Mouse (Mus musculus) left cerebral cortex, postnatal 14 days (tissue): ENCODE data around the gene Tas2r129. TPM values are rescaled to one million over a fixed set of nuclear protein-coding genes. Genes with fewer than 3 reads are reported as not detected.
"Not testable (repeated sequence)": the region's sequence is repeated elsewhere in the genome, so short reads cannot be mapped to it uniquely, and the experiment has no call there.

ENCODE experiments used
- DNase-seq, 2 experiments: peaks; one replicate each; pipeline ENCODE4 v3.0.0; 2021 to 2022; ENCODE audit warnings: low spot score in 2 of 2, mixed read lengths in 1 of 2
- intact Hi-C: fragments of 180-260 bp; cut with DNase I; formaldehyde crosslinking; loops from one replicate; pipeline ENCODE4 v1.15.1; 2025
- long read RNA-seq, 2 experiments: library from polyadenylated mRNA; stranded (forward); transcript quantifications; one replicate each; pipeline ENCODE4 v2.0.0; 2021
- total RNA-seq, 2 experiments: library from RNA; stranded (reverse); gene quantifications; 2 replicates each; pipeline ENCODE4 v1.2.3; 2021

Gene Tas2r129
- not detected for total RNA-seq
- long read RNA-seq, experiment 1, result 0 reads
- long read RNA-seq, experiment 2, result 0 reads

- no peak for DNase-seq
- intact Hi-C loops, result no loop called here
Measured at GRCm38 (mm10) chr6:132950802-132951201, at the start of gene Tas2r129. Gene Tas2r129 (plus strand): TSS chr6:132951102.

- no peak for DNase-seq
- intact Hi-C loops, result no loop called here
Measured at GRCm38 (mm10) chr6:132909351-132909750, 41.6 kb upstream of the Tas2r129 start, which contains the start of gene Tas2r125. Gene Tas2r125 (plus strand): TSS chr6:132909651.

GRCm38 (mm10) chr6:132941376-132941775 is 9.5 kb upstream of the Tas2r129 start:
- DNase-seq, intact Hi-C loops: not testable (repeated sequence)

- no peak for DNase-seq
- intact Hi-C loops, result no loop called here
Measured at GRCm38 (mm10) chr6:132957819-132958218, 6.9 kb downstream of the Tas2r129 start, which contains the start of gene Tas2r131. Gene Tas2r131 (minus strand): TSS chr6:132957919.

GRCm38 (mm10) chr6:132980865-132981264 is 30.0 kb downstream of the Tas2r129 start, which contains the start of gene Tas2r109:
Gene Tas2r109 (minus strand): TSS chr6:132980965.
- intact Hi-C loops, result no loop called here
- no peak for DNase-seq

Other genes starting within 250 kb of the Tas2r129 start
- not detected for gene Tas2r122, start 239.2 kb upstream of the Tas2r129 start, total RNA-seq
- gene Tas2r115, start 213.1 kb upstream of the Tas2r129 start, total RNA-seq, result not detected
- not detected for gene Tas2r124, start 196.4 kb upstream of the Tas2r129 start, total RNA-seq
- gene Tas2r102, start 189.0 kb upstream of the Tas2r129 start, total RNA-seq, result not detected
- gene Tas2r136, start 172.9 kb upstream of the Tas2r129 start, total RNA-seq, result not detected
- not detected for gene Tas2r117, start 148.3 kb upstream of the Tas2r129 start, total RNA-seq
- gene Tas2r123, start 104.0 kb upstream of the Tas2r129 start, total RNA-seq, result not detected
- gene Tas2r116, start 95.7 kb upstream of the Tas2r129 start, total RNA-seq, result not detected
- gene Tas2r110, start 83.1 kb upstream of the Tas2r129 start, total RNA-seq, result not detected
- not detected for gene Tas2r113, start 58.1 kb upstream of the Tas2r129 start, total RNA-seq
- not detected for gene Tas2r125, start 41.5 kb upstream of the Tas2r129 start, total RNA-seq
- gene Tas2r131, start 6.8 kb downstream of the Tas2r129 start, total RNA-seq, result not detected
- gene Tas2r109, start 29.9 kb downstream of the Tas2r129 start, total RNA-seq, result not detected
- gene Tas2r103, start 86.0 kb downstream of the Tas2r129 start, total RNA-seq, result not detected
- gene Tas2r140, start 104.7 kb downstream of the Tas2r129 start, total RNA-seq, result not detected
- gene Smim10l1, start 153.8 kb downstream of the Tas2r129 start, total RNA-seq, result 10 to 100 TPM; 78.7 to 84.7 TPM